ENCODE assay signal across 8 mouse cellular contexts in genomic region chr4:88094768-88095420, GRCm38 (mm10). TPM values are rescaled to one million over a fixed set of nuclear protein-coding genes. Genes with fewer than 3 reads are reported as not detected.
DNase-seq lines count a peak whose midpoint lies in the region; ATAC-seq and TF ChIP-seq lines count a peak whose summit lies in the region.

No protein-coding gene starts in this region.

- TF ChIP-seq CTCF in lung, postnatal 0 days (IDR thresholded peaks at IDR 0.05): no peak

- H3K9ac ChIP-seq in lung, postnatal 0 days (replicated peaks; ENCODE audit: low read depth): peak overlapping the region; percentile 64

- no peaks in the 10 kb centered on the region for H3K9me3 ChIP-seq in lung, postnatal 0 days (ENCODE audit: low read length)
- H3K9me3 ChIP-seq in hindbrain, embryonic 10.5 days: no peaks in the 10 kb centered on the region

- no peak for DNase-seq in lung, postnatal 0 days (ENCODE audit: low spot score)
- no peak for DNase-seq in lung, postnatal 10 days
- DNase-seq in hindbrain, embryonic 10.5 days (ENCODE audit: low spot score): no peak
- DNase-seq in adrenal gland, adult 2 months: no peak
- DNase-seq in right cerebral cortex, postnatal 14 days: no peak
- no peak for DNase-seq in cerebellum, adult 18-20 months

- no peaks in the 10 kb centered on the region for H3K4me1 ChIP-seq in lung, postnatal 0 days (ENCODE audit: insufficient read depth, low read depth, low read length)
- H3K4me1 ChIP-seq in brown adipose tissue, adult 24 weeks (ENCODE audit: control insufficient read depth, insufficient read depth, insufficient read length, low read length): no peaks in the 10 kb centered on the region
- peaks cover 15% of the 10 kb centered on the region for H3K4me1 ChIP-seq in hindbrain, embryonic 10.5 days (replicated peaks)

- peak; percentile 71 for ATAC-seq in lung, postnatal 0 days
- ATAC-seq in megakaryocyte-erythroid progenitor cell, adult 5-6 weeks (replicated peaks; ENCODE audit: low FRiP score, low TSS enrichment, poor library complexity, severe bottlenecking): peak; percentile 12

- H3K27me3 ChIP-seq in lung, postnatal 0 days (replicated peaks; ENCODE audit: insufficient read depth, low read length): no peaks in the 10 kb centered on the region
- H3K27me3 ChIP-seq in hindbrain, embryonic 10.5 days (ENCODE audit: insufficient read depth, poor library complexity, severe bottlenecking): no peaks in the 10 kb centered on the region

- peak overlapping the region; percentile 47 for H3K27ac ChIP-seq in lung, postnatal 0 days (ENCODE audit: low read length)
- H3K27ac ChIP-seq in brown adipose tissue, adult 24 weeks (replicated peaks; ENCODE audit: low read depth, low read length): peak overlapping the region; percentile 48; the same call in 1 of the 2 replicates
- H3K27ac ChIP-seq in hindbrain, embryonic 10.5 days: peak overlapping the region; percentile 91

- H3K36me3 ChIP-seq in lung, postnatal 0 days (ENCODE audit: insufficient read depth, low read length): no peaks in the 10 kb centered on the region
- no peaks in the 10 kb centered on the region for H3K36me3 ChIP-seq in hindbrain, embryonic 10.5 days

- H3K4me2 ChIP-seq in lung, postnatal 0 days (replicated peaks; ENCODE audit: low read depth, low read length): peak overlapping the region; percentile 89

- no peak for TF ChIP-seq EP300 in lung, postnatal 0 days (IDR thresholded peaks at IDR 0.05)

- under 1% methylated on average over 28 of the region's 30 CpGs for WGBS in lung, postnatal 0 days
- under 1% methylated on average over 30 of the region's 30 CpGs for WGBS in hindbrain, embryonic 10.5 days

- peak overlapping the region; percentile 67 for H3K4me3 ChIP-seq in lung, postnatal 0 days (ENCODE audit: low read depth, low read length)
- peak overlapping the region; percentile 84 for H3K4me3 ChIP-seq in brown adipose tissue, adult 24 weeks (ENCODE audit: insufficient read depth, low read depth, low read length)
- peak overlapping the region; percentile 85 for H3K4me3 ChIP-seq in hindbrain, embryonic 10.5 days

RNA-seq across cellular contexts. Expression of gene Focad, which starts 0.5 kb away (rescaled TPM):
- polyA plus RNA-seq in lung, postnatal 0 days (2015; fragmentation: Nextera tagmentation; extraction: Ambion mirVana): 4.8 and 6.3 TPM in 2 replicates
- polyA plus RNA-seq in brown adipose tissue, adult 24 weeks (2012; ENCODE audit: insufficient read depth, insufficient read length, missing spikeins): 9.7 and 12.5 TPM in 2 replicates
- polyA plus RNA-seq in hindbrain, embryonic 10.5 days (2016; fragmentation: Nextera tagmentation; extraction: Ambion mirVana): 15.1 and 17.5 TPM in 2 replicates
- total RNA-seq in megakaryocyte-erythroid progenitor cell, adult 5-6 weeks (2014; fragmentation: Nextera tagmentation): 38.5 and 50.7 TPM in 2 replicates
- 24.8 and 34.5 TPM in 2 replicates for total RNA-seq in megakaryocyte-erythroid progenitor cell, adult 5-6 weeks (2017)
- total RNA-seq in adrenal gland, adult 2 months (2021): 10 to 100 TPM; 19.9 to 22.2 TPM
- polyA plus RNA-seq in adrenal gland, adult 2 months (2012; rRNA removed): 7.9 and 8.1 TPM in 2 replicates
